24 mouse cellular contexts compared by ENCODE assay signal in genomic region chr8:126024891-126025290, GRCm38 (mm10). TPM values are rescaled to one million over a fixed set of nuclear protein-coding genes. Genes with fewer than 3 reads are reported as not detected.
DNase-seq lines count a peak whose midpoint lies in the region; ATAC-seq lines count a peak whose summit lies in the region.
"Had no signal": no experiment of that assay in that cellular context is flagged by ENCODE, and none has a peak within 500 bp of the region (broad histone marks: within the 10 kb centered on the region; RNA-seq: fewer than 3 reads in every experiment).

No protein-coding gene starts in this region.

- H3K9ac ChIP-seq in hindbrain, embryonic 11.5 days (ENCODE audit: low read depth, low read length) = no peak overlapping the region
- H3K9ac ChIP-seq: embryonic facial prominence, embryonic 12.5 days; embryonic facial prominence, embryonic 15.5 days; forebrain, postnatal 0 days; hindbrain, embryonic 14.5 days had no signal

- no peak overlapping the region for H3K4me2 ChIP-seq in hindbrain, embryonic 11.5 days (replicated peaks; ENCODE audit: low read depth, low read length)
- H3K4me2 ChIP-seq: embryonic facial prominence, embryonic 12.5 days; embryonic facial prominence, embryonic 15.5 days; heart, embryonic 11.5 days; hindbrain, embryonic 14.5 days had no signal

- no peak for ATAC-seq in cerebellum, adult (ENCODE audit: insufficient number of reproducible peaks, low FRiP score, low TSS enrichment)
- ATAC-seq in megakaryocyte, adult 5-6 weeks (ENCODE audit: poor library complexity, severe bottlenecking) = no peak
- no peak for ATAC-seq in hindbrain, embryonic 11.5 days (ENCODE audit: low FRiP score)
- ATAC-seq: forebrain, embryonic 14.5 days; forebrain, postnatal 0 days; hindbrain, postnatal 0 days; inflammation-experienced regulatory T-cells, adult 6 months; intestine, embryonic 16.5 days; Patski had no signal

- peaks cover 2% of the 10 kb centered on the region for H3K27me3 ChIP-seq in megakaryocyte, embryonic 14.5 days (replicated peaks)
- no peaks in the 10 kb centered on the region for H3K27me3 ChIP-seq in hindbrain, embryonic 11.5 days (ENCODE audit: control insufficient read depth, insufficient read depth, low read length)
- H3K27me3 ChIP-seq: embryonic facial prominence, embryonic 12.5 days; embryonic facial prominence, embryonic 15.5 days; Patski had no signal

- peak; percentile 24 for DNase-seq in cerebellum, adult 11 months
- peak; percentile 46 for DNase-seq in cerebellum, adult 9-10 months
- DNase-seq in cerebellum, adult 11-12 months = no peak
- DNase-seq in hindbrain, embryonic 11.5 days (ENCODE audit: low spot score) = no peak
- DNase-seq: adrenal gland, postnatal 10 days; adrenal gland, postnatal 36 days; forebrain, postnatal 0 days; gastrocnemius, postnatal 25 days; heart, adult 2 months; kidney, adult 18-20 months had no signal

- H3K36me3 ChIP-seq in megakaryocyte, embryonic 14.5 days (replicated peaks; ENCODE audit: low read length) = no peaks in the 10 kb centered on the region
- H3K36me3 ChIP-seq in hindbrain, embryonic 11.5 days (ENCODE audit: control insufficient read depth, insufficient read depth, low read length) = no peaks in the 10 kb centered on the region
- H3K36me3 ChIP-seq: embryonic facial prominence, embryonic 12.5 days; embryonic facial prominence, embryonic 15.5 days had no signal

- H3K9me3 ChIP-seq in megakaryocyte, embryonic 14.5 days = peaks cover 2% of the 10 kb centered on the region; the same call in 1 of the 2 replicates
- no peaks in the 10 kb centered on the region for H3K9me3 ChIP-seq in hindbrain, embryonic 11.5 days (ENCODE audit: control insufficient read depth, low read length)
- H3K9me3 ChIP-seq: embryonic facial prominence, embryonic 12.5 days; embryonic facial prominence, embryonic 15.5 days had no signal

- H3K4me3 ChIP-seq in megakaryocyte, embryonic 14.5 days (replicated peaks) = peak overlapping the region; percentile 10
- no peak overlapping the region for H3K4me3 ChIP-seq in hindbrain, embryonic 11.5 days (ENCODE audit: low read depth, low read length)
- H3K4me3 ChIP-seq: embryonic facial prominence, embryonic 12.5 days; embryonic facial prominence, embryonic 15.5 days; heart, adult 2 months had no signal

- no peak overlapping the region for H3K27ac ChIP-seq in hindbrain, embryonic 11.5 days (ENCODE audit: low read depth, low read length)
- H3K27ac ChIP-seq: embryonic facial prominence, embryonic 12.5 days; embryonic facial prominence, embryonic 15.5 days; heart, adult 2 months; hindbrain, embryonic 14.5 days; hindbrain, postnatal 0 days had no signal

- 94% methylated on average over 16 of the region's 16 CpGs for WGBS in hindbrain, embryonic 11.5 days

- H3K4me1 ChIP-seq in megakaryocyte, embryonic 14.5 days = no peaks in the 10 kb centered on the region
- H3K4me1 ChIP-seq in hindbrain, embryonic 11.5 days (replicated peaks; ENCODE audit: control insufficient read depth, insufficient read depth, low read length) = no peaks in the 10 kb centered on the region
- H3K4me1 ChIP-seq: embryonic facial prominence, embryonic 12.5 days had no signal

RNA-seq across cellular contexts. Expression of gene Kcnk1, which starts 29.9 kb away (rescaled TPM):
- polyA plus RNA-seq in megakaryocyte, embryonic 14.5 days (2012; ENCODE audit: insufficient read depth, low replicate concordance) = not detected in 2 replicates
- total RNA-seq in megakaryocyte, adult 5-6 weeks (2015) = 0.13 and 0.46 TPM in 2 replicates
- total RNA-seq in megakaryocyte, adult 5-6 weeks (2017) = 0.77 TPM in 1 of 2 replicates, not detected in the other
- 9.6 and 10.4 TPM in 2 replicates for polyA plus RNA-seq in hindbrain, embryonic 11.5 days (2014; fragmentation: Nextera tagmentation; extraction: Ambion mirVana)
- total RNA-seq: common myeloid progenitor, adult 5-6 weeks; hematopoietic stem cell, adult 5-6 weeks had no signal
- polyA plus RNA-seq: inflammation-experienced regulatory T-cells, adult 6 months had no signal

Comparison
In these comparisons a context has a peak if more than half of its experiments do, and no peak if none do; other contexts are left out.
1. DNase-seq: peak in cerebellum, adult 11 months (single experiment) and cerebellum, adult 9-10 months (single experiment); none in cerebellum, adult 11-12 months (single experiment) and hindbrain, embryonic 11.5 days (single experiment).
2. RNA of gene Kcnk1, which starts 29.9 kb away (polyA plus RNA-seq): 9.6 to 10.4 TPM in hindbrain, embryonic 11.5 days; not detected in megakaryocyte, embryonic 14.5 days; every median in the first group is over 10 times any median in the second.